Mouse (Mus musculus): Measurements from ENCODE around the gene Mtx1. TPM values are rescaled to one million over a fixed set of nuclear protein-coding genes. Genes with fewer than 3 reads are reported as not detected.
A peak's percentile ranks its signal among the peaks of the same experiment; 100 is the strongest.

Mtx1 gene
- polyA plus RNA-seq, 1 experiment = 299 TPM

DNA sequence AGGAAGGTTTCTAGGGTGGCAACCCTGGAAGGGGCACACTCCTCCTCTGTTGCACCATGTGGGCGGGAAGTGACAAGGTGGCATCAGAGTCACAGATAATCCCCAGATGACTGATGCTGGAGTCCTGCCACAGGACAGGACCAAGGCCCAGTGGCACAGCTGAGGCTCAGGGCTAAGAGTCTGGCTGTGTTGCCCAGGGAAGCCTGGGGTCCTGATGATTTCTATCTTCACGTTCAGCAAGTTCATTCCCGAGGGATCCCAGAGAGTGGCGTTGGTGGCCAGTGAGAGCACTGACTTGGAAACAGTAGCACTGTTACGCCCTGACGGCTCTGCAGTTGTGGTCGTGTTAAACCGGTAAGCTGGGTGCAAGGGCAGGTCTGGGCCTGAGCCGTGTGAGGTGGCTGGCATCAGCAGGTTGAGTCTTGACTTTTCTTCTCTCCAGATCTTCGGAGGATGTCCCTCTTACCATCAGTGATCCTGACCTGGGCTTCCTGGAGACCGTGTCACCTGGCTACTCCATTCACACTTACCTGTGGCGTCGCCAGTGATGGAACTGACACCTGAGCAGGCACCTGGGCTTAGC lies 18.7 kb downstream of the Mtx1 start:
- no peaks in the 10 kb centered on the region for H3K27me3 ChIP-seq (replicated peaks)
- no peaks in the 10 kb centered on the region for H3K9me3 ChIP-seq
- peaks cover 84% of the 10 kb centered on the region for H3K36me3 ChIP-seq (replicated peaks; ENCODE audit: low read length)
- H3K4me1 ChIP-seq = peaks cover 42% of the 10 kb centered on the region
- no peak overlapping the region for H3K4me3 ChIP-seq (replicated peaks)
- no peak for TF ChIP-seq GATA1 (IDR thresholded peaks at IDR 0.05; ENCODE audit: borderline replicate concordance, low read length)
- no peak for TF ChIP-seq FLI1 (IDR thresholded peaks at IDR 0.05; ENCODE audit: low read length)

DNA sequence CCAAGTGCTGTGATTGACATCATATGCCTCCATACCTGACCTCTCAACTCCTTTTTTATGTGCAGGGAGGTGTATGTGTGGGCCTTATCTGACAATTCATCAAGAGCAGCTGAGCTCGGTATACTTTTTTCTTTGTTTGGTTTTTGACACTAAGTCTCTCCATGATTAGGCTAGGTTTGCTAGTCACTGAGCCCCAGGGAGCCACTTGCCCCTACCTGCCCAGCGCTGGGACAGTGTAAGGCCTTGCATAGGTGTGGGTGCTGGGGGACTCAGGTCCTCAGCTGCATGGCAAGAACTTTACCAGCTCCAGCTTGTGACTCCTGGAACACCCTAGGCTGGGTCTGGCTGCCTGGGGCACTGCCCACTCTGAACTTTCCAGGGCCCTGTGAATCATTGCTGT lies 20.2 kb downstream of the Mtx1 start:
- Histone ChIP-seq H3K4me1 (peaks cover 35% of the 10 kb centered on the region), H3K27me3 (replicated peaks) (no peaks in the 10 kb centered on the region), H3K4me3 (replicated peaks) (no peak overlapping the region), H3K36me3 (replicated peaks; ENCODE audit: low read length) (peaks cover 80% of the 10 kb centered on the region), H3K9me3 (no peaks in the 10 kb centered on the region)
- TF ChIP-seq FLI1 (IDR thresholded peaks at IDR 0.05; ENCODE audit: low read length) (no peak), GATA1 (IDR thresholded peaks at IDR 0.05; ENCODE audit: borderline replicate concordance, low read length) (no peak)

DNA sequence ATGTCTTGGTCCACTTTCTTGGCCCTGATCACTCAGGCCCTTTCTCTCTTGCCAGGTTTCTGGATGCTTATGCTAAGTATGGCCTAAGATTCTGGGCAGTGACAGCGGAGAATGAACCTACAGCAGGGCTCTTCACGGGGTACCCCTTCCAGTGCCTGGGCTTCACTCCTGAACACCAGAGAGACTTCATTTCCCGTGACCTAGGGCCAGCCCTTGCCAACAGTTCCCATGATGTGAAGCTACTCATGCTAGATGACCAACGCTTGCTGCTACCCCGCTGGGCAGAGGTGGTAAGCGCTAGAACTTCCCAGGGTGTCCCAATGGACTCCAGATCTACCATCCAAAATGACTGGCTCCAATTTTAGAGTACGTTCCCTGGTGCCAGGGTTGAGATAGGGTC lies 20.8 kb downstream of the Mtx1 start:
- Histone ChIP-seq H3K27me3 (replicated peaks) (no peaks in the 10 kb centered on the region), H3K4me3 (replicated peaks) (no peak overlapping the region), H3K9me3 (no peaks in the 10 kb centered on the region), H3K36me3 (replicated peaks; ENCODE audit: low read length) (peaks cover 74% of the 10 kb centered on the region), H3K4me1 (peaks cover 34% of the 10 kb centered on the region)
- TF ChIP-seq FLI1 (IDR thresholded peaks at IDR 0.05; ENCODE audit: low read length) (no peak), GATA1 (IDR thresholded peaks at IDR 0.05; ENCODE audit: borderline replicate concordance, low read length) (no peak)

DNA sequence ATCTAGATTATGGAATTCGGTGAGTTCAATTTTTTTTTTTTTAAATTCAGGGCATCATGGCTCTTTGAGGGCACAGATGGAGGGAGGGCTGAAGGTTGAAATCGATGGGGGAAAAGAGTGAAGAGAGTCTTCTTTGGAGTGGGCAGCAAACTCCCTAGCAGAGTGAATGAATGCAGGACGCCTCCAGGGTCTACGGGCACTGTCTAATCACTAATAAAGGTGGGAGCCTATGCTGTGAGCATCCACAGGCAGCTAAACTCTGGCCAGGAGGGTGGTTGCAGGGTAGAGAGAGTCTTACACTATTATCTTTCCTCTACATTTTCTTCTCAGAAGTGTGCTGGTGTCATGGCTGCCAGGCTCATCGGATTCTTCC lies 23.8 kb downstream of the Mtx1 start:
- no peak for TF ChIP-seq FLI1 (IDR thresholded peaks at IDR 0.05; ENCODE audit: low read length)
- TF ChIP-seq GATA1 (IDR thresholded peaks at IDR 0.05; ENCODE audit: borderline replicate concordance, low read length) = no peak

DNA sequence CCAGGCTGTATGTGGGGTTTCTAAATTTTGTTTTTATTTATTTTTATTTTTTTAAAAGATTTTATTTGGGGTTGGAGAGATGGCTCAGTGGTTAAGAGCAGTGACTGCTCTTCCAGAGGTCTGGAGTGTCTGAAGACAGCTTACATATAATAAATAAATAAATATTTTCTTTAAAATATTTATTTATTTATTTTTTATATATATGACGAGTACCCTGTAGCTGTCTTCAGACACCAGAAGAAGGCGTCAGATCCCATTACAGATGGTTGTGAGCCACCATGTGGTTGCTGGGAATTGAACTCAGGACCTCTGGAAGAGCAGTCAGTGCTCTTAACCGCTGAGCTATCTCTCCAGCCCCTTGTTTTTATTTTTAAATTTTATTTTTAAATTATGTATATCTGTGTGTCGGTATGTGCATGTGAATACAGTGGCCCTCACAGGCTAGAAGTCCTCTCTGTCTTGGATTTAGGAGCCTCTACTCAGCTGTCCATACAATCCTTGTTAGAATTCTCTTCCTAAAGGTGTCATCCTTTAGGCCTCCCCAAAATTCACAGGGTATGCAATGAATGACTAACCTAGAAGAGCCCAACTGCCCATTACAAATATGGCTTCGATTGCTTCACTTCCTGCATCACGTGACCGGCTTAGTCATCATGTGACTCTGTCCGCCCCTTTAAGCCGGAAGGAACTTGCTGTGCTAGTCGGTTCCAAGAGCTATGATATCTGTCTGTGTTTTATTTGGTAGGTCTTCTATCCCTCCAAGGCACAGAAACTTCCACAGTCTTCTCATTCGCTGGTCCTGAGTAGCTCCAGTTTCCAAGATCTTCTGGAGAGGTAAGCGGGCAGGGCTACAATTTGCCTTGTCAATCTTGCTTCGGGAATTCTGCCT lies 24.4 kb downstream of the Mtx1 start, which contains the start of gene Gba:
TSS of gene Gba (plus strand) at position 676 of the 889 bp plus-strand sequence.
- TF ChIP-seq GATA1 (IDR thresholded peaks at IDR 0.05; ENCODE audit: borderline replicate concordance, low read length) (no peak), FLI1 (IDR thresholded peaks at IDR 0.05; ENCODE audit: low read length) (no peak)
- Histone ChIP-seq H3K9me3 (no peaks in the 10 kb centered on the region), H3K4me1 (peaks cover 24% of the 10 kb centered on the region), H3K27me3 (replicated peaks) (peaks cover 2% of the 10 kb centered on the region), H3K4me3 (replicated peaks) (peak within 1 kb of the TSS; percentile 94), H3K36me3 (replicated peaks; ENCODE audit: low read length) (peaks cover 38% of the 10 kb centered on the region)

More for the DNA sequence above, 23.8 kb downstream of the Mtx1 start:
- Histone ChIP-seq H3K9me3 (no peaks in the 10 kb centered on the region), H3K4me1 (peaks cover 24% of the 10 kb centered on the region), H3K36me3 (replicated peaks; ENCODE audit: low read length) (peaks cover 44% of the 10 kb centered on the region), H3K4me3 (replicated peaks) (peak overlapping the region; percentile 94), H3K27me3 (replicated peaks) (no peaks in the 10 kb centered on the region)

GRCm38 (mm10) chr3:89199839-89200238 lies 27.0 kb downstream of the Mtx1 start:
- Histone ChIP-seq H3K4me1 (peaks cover 39% of the 10 kb centered on the region), H3K36me3 (replicated peaks; ENCODE audit: low read length) (peaks cover 11% of the 10 kb centered on the region), H3K9me3 (no peaks in the 10 kb centered on the region), H3K27me3 (replicated peaks) (peaks cover 2% of the 10 kb centered on the region), H3K4me3 (replicated peaks) (no peak overlapping the region)
- TF ChIP-seq FLI1 (IDR thresholded peaks at IDR 0.05; ENCODE audit: low read length) (no peak), GATA1 (IDR thresholded peaks at IDR 0.05; ENCODE audit: borderline replicate concordance, low read length) (no peak)

DNA sequence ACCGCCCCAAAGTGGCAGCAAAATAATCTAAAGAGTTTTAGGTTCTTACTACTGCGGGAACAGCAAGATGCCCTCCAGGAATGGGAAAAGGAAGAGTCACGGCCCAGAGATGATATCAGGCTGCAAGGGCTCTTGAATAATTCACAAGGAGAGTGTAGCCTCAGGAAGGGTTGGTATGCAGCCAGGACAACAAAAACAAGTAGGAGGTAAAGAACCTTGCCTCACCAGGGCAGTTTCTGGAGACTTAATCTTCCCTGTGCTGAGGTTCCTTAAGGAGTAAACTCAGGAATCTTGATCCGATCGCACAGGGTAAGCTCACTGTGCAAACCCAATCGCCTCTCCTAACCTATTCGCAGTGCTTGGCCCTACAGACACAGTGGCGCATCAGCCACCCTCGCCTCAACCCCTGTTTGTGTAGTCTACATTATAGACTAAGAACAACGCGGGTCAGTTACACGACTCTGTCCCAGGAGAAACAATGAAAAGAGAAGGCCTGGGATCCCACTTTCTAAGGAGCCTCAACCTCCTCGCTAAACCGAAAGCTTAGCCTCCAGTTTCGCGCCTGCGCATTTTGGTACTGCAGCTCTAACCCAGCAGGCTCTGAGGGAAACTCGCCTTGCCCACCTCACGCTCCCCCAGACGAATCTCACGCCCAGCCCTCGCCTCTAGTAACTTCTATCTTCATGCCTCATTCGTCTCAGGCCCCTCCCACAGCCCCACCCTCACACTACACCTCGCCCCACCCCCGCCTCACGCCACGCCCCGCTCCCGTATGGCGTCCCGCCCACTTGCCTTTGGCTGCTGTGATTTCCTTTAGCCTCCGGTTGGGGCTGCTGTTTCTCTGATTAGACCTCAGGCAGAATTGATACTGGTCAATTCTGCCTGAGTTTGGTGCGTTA lies 30.7 kb downstream of the Mtx1 start:
- peak overlapping the region; percentile 96 for H3K4me3 ChIP-seq (replicated peaks)
- TF ChIP-seq FLI1 (IDR thresholded peaks at IDR 0.05; ENCODE audit: low read length) = no peak
- TF ChIP-seq GATA1 (IDR thresholded peaks at IDR 0.05; ENCODE audit: borderline replicate concordance, low read length) = no peak
- peaks cover 2% of the 10 kb centered on the region for H3K27me3 ChIP-seq (replicated peaks)
- H3K4me1 ChIP-seq = peaks cover 25% of the 10 kb centered on the region
- no peaks in the 10 kb centered on the region for H3K9me3 ChIP-seq
- no peaks in the 10 kb centered on the region for H3K36me3 ChIP-seq (replicated peaks; ENCODE audit: low read length)

GRCm38 (mm10) chr3:89193853-89194252 lies 33.0 kb downstream of the Mtx1 start:
- Histone ChIP-seq H3K4me1 (peaks cover 38% of the 10 kb centered on the region), H3K9me3 (no peaks in the 10 kb centered on the region), H3K4me3 (replicated peaks) (no peak overlapping the region), H3K27me3 (replicated peaks) (peaks cover 2% of the 10 kb centered on the region), H3K36me3 (replicated peaks; ENCODE audit: low read length) (peaks cover under 1% of the 10 kb centered on the region)
- no peak for TF ChIP-seq GATA1 (IDR thresholded peaks at IDR 0.05; ENCODE audit: borderline replicate concordance, low read length)
- no peak for TF ChIP-seq FLI1 (IDR thresholded peaks at IDR 0.05; ENCODE audit: low read length)

DNA sequence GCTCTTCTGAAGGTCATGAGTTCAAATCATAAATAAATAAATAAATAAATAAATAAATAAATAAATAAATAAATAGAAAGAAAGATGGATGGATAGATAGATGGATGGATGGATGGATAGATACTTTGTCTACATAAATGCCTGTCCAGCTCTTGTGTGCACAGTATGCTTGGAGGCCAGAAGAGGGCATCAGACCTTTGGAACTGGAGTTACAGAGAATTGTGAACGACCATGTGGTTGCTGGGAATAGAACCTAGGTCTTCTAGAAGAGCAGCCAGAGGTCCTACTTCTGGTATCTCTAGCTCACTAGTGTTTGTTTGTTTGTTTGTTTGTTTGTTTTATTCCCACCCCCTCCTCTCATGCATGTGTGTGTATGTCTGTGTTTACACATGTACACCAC lies 33.5 kb downstream of the Mtx1 start:
- TF ChIP-seq FLI1 (IDR thresholded peaks at IDR 0.05; ENCODE audit: low read length) (no peak), GATA1 (IDR thresholded peaks at IDR 0.05; ENCODE audit: borderline replicate concordance, low read length) (no peak)
- H3K27me3 ChIP-seq (replicated peaks) = peaks cover 2% of the 10 kb centered on the region

More for the DNA sequence above, 33.5 kb downstream of the Mtx1 start:
- Histone ChIP-seq H3K36me3 (replicated peaks; ENCODE audit: low read length) (peaks cover 6% of the 10 kb centered on the region), H3K4me1 (peaks cover 42% of the 10 kb centered on the region), H3K4me3 (replicated peaks) (no peak overlapping the region), H3K9me3 (no peaks in the 10 kb centered on the region)
